Mouse (Mus musculus) E14TG2a.4 (cell line): ENCODE measurements around the gene Ablim2.

Experiments used
- CTCF ChIP-seq: conservative IDR thresholded peaks from 2 replicates; pipeline ENCODE4 v1.5.1; 2014; ENCODE audit warnings: low read length
- NANOG ChIP-seq: IDR thresholded peaks from 2 replicates; pipeline ENCODE4 v1.6.1; 2014; ENCODE audit warnings: borderline replicate concordance, low read length, mixed read lengths
- POU5F1 ChIP-seq: IDR thresholded peaks from 2 replicates; pipeline ENCODE4 v1.6.1; 2014; ENCODE audit warnings: low read length, borderline replicate concordance

DNA sequence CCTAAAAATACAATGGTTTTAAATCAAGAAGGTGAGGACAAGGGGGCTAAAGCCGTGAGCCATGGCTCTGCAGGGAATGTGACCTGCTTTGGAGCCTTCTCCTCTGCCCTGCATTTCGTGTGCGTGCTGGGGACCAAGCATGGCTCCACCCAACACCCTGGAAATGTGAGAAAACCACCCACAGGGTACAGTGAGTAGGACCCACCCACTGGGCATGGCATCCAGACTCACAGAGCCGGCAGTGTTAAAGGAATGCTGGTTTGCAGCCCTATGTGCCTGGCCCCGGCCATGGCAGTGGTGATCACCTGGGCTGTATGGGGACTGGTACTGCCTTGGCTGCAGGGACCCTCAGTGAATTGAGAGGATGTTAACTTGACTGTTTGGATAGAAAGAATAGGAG is 41.4 kb downstream of the Ablim2 start:
- TF ChIP-seq CTCF = no peak
- TF ChIP-seq NANOG = no peak
- no peak for TF ChIP-seq POU5F1
